Mouse (Mus musculus): ENCODE measurements at regions not wholly inside any gene's neighbourhood (a gene's known extent, or its start where the extent isn't known, plus 50 kb on each side); places are given as distances from the start of the nearest gene placed in this dataset.

- TF ChIP-seq POLR2A (IDR thresholded peaks at IDR 0.05; ENCODE audit: control insufficient read depth, low read depth, low read length): no peak
- TF ChIP-seq CTCF (IDR thresholded peaks at IDR 0.05; ENCODE audit: control insufficient read depth, insufficient read depth, insufficient replicate concordance, low read depth, low read length): no peak
Observed at GRCm38 (mm10) chr16:9113801-9114200, 283.9 kb downstream of the 1810013L24Rik start.

Measured in testis, adult 2 months (tissue).